Mouse (Mus musculus) kidney, embryonic 15.5 days (tissue): ENCODE measurements around the gene Prcc. TPM values are rescaled to one million over a fixed set of nuclear protein-coding genes. Genes with fewer than 3 reads are reported as not detected.
"Not testable (repeated sequence)": the region's sequence is repeated elsewhere in the genome, so short reads cannot be mapped to it uniquely, and the experiment has no call there.

Experiments
- ATAC-seq: fragments of 200-750 bp; cut with Nextera tagmentation; replicated peaks from 2 replicates; pipeline ENCODE4 v1.8.0; 2017; ENCODE audit warnings: moderate TSS enrichment; ENCODE audit not compliant: low FRiP score
- H3K27ac ChIP-seq: fragments of 300-500 bp; sonication (generic); 2 replicates; pipeline ENCODE4 v1.5.1; 2015; ENCODE audit warnings: mild to moderate bottlenecking, inconsistent platforms
- H3K27me3 ChIP-seq: fragments of 300-500 bp; sonication (generic); 2 replicates; pipeline ENCODE4 v1.6.1; 2015; ENCODE audit warnings: inconsistent platforms
- H3K36me3 ChIP-seq: fragments of 300-500 bp; sonication (generic); 2 replicates; pipeline ENCODE4 v1.6.1; 2015; ENCODE audit warnings: inconsistent platforms
- H3K4me1 ChIP-seq: fragments of 300-500 bp; sonication (generic); 2 replicates; pipeline ENCODE4 v1.6.1; 2015; ENCODE audit warnings: inconsistent platforms
- H3K4me2 ChIP-seq: fragments of 300-500 bp; sonication (generic); 2 replicates; pipeline ENCODE4 v1.6.1; 2015; ENCODE audit warnings: moderate library complexity, mild to moderate bottlenecking, inconsistent platforms
- H3K4me3 ChIP-seq: fragments of 300-500 bp; sonication (generic); replicated peaks from 2 replicates; pipeline ENCODE4 v1.5.1; 2015; ENCODE audit warnings: mild to moderate bottlenecking, inconsistent platforms
- H3K9ac ChIP-seq: fragments of 300-500 bp; sonication (generic); 2 replicates; pipeline ENCODE4 v1.6.1; 2015; ENCODE audit warnings: mild to moderate bottlenecking, inconsistent platforms
- H3K9me3 ChIP-seq: fragments of 300-500 bp; sonication (generic); replicated peaks from 2 replicates; pipeline ENCODE4 v1.6.1; 2016; ENCODE audit warnings: inconsistent platforms
- WGBS: fragments of 180-500 bp; shearing (Covaris S2); methylation state at CpG from one replicate; pipeline ENCODE4 v1.1.7; 2015; ENCODE audit warnings: mixed read lengths; 5-methylcytosine and 5-hydroxymethylcytosine counted together
- polyA plus RNA-seq: library from polyadenylated mRNA; unstranded; fragments of >200 nt; fragmentation: Nextera tagmentation; extraction: Ambion mirVana; gene quantifications from 2 replicates; pipeline ENCODE4 v1.2.1, GENCODE M21; 2015

Prcc gene
- polyA plus RNA-seq, 1 experiment from 2014 or later: 16.1 TPM

- H3K27ac ChIP-seq, ATAC-seq, H3K9ac ChIP-seq, H3K4me2 ChIP-seq, H3K27me3 ChIP-seq, H3K36me3 ChIP-seq, H3K4me3 ChIP-seq, H3K9me3 ChIP-seq, H3K4me1 ChIP-seq: not testable (repeated sequence)
- WGBS: 73% methylated on average over 6 of the region's 6 CpGs
Measured at GRCm38 (mm10) chr3:87901959-87902358, 16.6 kb upstream of the Prcc start.

GRCm38 (mm10) chr3:87901036-87901624 is 15.7 kb upstream of the Prcc start:
- no peak for ATAC-seq
- Histone ChIP-seq H3K9me3 (no peaks in the 10 kb centered on the region), H3K9ac (no peak overlapping the region), H3K4me2 (no peak overlapping the region), H3K27me3 (no peaks in the 10 kb centered on the region), H3K4me3 (no peak overlapping the region), H3K27ac (no peak overlapping the region), H3K4me1 (0 out of 2 replicates have a peak, but pooled peaks cover 4% of the 10 kb centered on the region), H3K36me3 (no peaks in the 10 kb centered on the region)
- 58% methylated on average over 1 of the region's 1 CpGs for WGBS

DNA sequence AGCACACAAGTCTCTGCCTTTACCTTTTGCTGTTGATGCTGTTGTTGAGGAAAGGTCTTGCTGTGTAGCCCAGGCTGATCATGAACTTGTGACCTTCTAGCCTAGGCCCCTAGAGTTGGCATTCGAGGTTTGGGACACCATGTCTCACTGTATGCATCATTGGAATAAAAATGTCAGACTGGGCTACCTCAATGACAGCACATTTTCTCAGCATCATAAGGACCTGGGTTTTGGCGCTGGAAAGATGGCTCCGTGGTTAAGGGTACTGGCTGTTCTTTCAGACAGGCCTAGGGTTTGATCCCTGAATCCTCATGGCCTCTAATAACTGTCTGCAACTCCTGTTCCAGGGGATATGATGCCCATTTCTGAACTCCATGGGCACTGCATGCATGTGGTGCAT is 14.4 kb upstream of the Prcc start:
- ATAC-seq: no peak
- Histone ChIP-seq H3K4me3 (no peak overlapping the region), H3K27ac (no peak overlapping the region), H3K27me3 (no peaks in the 10 kb centered on the region), H3K9ac (no peak overlapping the region), H3K4me1 (no peaks in the 10 kb centered on the region), H3K9me3 (no peaks in the 10 kb centered on the region), H3K4me2 (no peak overlapping the region), H3K36me3 (no peaks in the 10 kb centered on the region)
- 75% methylated on average over 3 of the region's 3 CpGs for WGBS

DNA sequence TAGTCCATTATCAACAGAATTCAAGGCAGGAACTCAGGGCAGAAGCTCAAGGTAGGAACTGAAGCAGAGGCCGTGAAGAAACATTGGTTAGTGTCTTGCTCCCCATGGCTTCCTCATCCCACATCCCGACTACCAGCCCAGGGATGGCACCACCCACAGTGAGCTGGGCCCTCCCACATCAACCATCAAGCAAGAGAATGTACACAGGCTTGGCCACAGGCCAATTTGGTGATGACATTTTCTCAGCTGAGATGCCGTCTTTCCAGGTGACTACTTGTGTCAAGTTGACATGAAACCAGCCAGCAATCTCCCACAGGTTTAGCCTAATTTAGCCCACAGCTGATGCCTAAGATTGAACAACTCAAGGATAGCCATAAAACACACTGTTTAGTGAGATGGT is 13.9 kb upstream of the Prcc start:
- Histone ChIP-seq H3K9me3 (no peaks in the 10 kb centered on the region), H3K27me3 (no peaks in the 10 kb centered on the region), H3K27ac (no peak overlapping the region), H3K4me2 (no peak overlapping the region), H3K36me3 (no peaks in the 10 kb centered on the region), H3K9ac (no peak overlapping the region), H3K4me1 (no peaks in the 10 kb centered on the region), H3K4me3 (no peak overlapping the region)
- no peak for ATAC-seq
- 59% methylated on average over 3 of the region's 3 CpGs for WGBS

- Histone ChIP-seq H3K4me1 (no peaks in the 10 kb centered on the region), H3K4me3 (no peak overlapping the region), H3K36me3 (no peaks in the 10 kb centered on the region), H3K27me3 (no peaks in the 10 kb centered on the region), H3K9me3 (no peaks in the 10 kb centered on the region; the same call in 1 of the 2 replicates), H3K4me2 (no peak overlapping the region), H3K27ac (no peak overlapping the region), H3K9ac (no peak overlapping the region)
- no peak for ATAC-seq
- 79% methylated on average over 3 of the region's 3 CpGs for WGBS
Measured at GRCm38 (mm10) chr3:87893367-87893905, 8.0 kb upstream of the Prcc start.

DNA sequence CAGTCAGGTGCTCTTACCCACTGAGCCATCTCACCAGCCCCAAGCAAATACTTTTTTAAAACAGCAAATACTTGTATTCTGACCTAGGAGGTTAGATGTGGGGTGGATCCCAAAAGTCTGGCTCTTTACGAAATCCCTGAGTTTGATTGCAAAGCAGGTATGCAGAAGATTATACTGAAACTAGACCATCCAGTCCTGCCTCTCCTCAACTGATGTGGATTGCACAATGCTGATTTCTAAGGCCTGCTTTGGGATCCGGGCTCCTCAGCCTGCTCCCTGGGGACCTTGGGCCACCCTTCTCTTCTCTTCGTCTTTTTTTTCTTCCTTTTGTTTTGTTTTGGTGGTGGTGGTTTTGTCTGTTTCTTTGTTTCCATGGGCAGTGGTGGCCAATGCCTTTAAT is 6.1 kb upstream of the Prcc start:
- no peak overlapping the region for H3K9ac ChIP-seq
- H3K27ac ChIP-seq: no peak overlapping the region
- H3K4me3 ChIP-seq: no peak overlapping the region
- H3K9me3 ChIP-seq: no peaks in the 10 kb centered on the region; the same call in 1 of the 2 replicates
- H3K36me3 ChIP-seq: no peaks in the 10 kb centered on the region
- WGBS: 64% methylated on average over 3 of the region's 3 CpGs
- no peaks in the 10 kb centered on the region for H3K27me3 ChIP-seq
- H3K4me1 ChIP-seq: 0 out of 2 replicates have a peak, but pooled peaks cover under 1% of the 10 kb centered on the region
- H3K4me2 ChIP-seq: no peak overlapping the region
- ATAC-seq: no peak

- peaks cover 19% of the 10 kb centered on the region for H3K4me1 ChIP-seq
- H3K27ac ChIP-seq, H3K9me3 ChIP-seq, ATAC-seq, H3K9ac ChIP-seq, H3K27me3 ChIP-seq, H3K36me3 ChIP-seq, H3K4me3 ChIP-seq, H3K4me2 ChIP-seq: not testable (repeated sequence)
- 88% methylated on average over 4 of the region's 4 CpGs for WGBS
Measured at GRCm38 (mm10) chr3:87887400-87887799, 2.0 kb upstream of the Prcc start.

- H3K4me2 ChIP-seq: peak overlapping the region; percentile 65
- 0 out of 2 replicates have a peak overlapping the region, but pooled peaks have one; percentile 4 for H3K9ac ChIP-seq
- peak overlapping the region; percentile 97 for H3K4me3 ChIP-seq
- H3K9me3 ChIP-seq: no peaks in the 10 kb centered on the region; the same call in 1 of the 2 replicates
- H3K4me1 ChIP-seq: peaks cover 19% of the 10 kb centered on the region
- H3K27me3 ChIP-seq: no peaks in the 10 kb centered on the region
- 84% methylated on average over 6 of the region's 6 CpGs for WGBS
- H3K36me3 ChIP-seq: peaks cover 1% of the 10 kb centered on the region; the same call in 1 of the 2 replicates
- no peak for ATAC-seq
- 0 out of 2 replicates have a peak overlapping the region, but pooled peaks have one; percentile 45 for H3K27ac ChIP-seq
Measured at GRCm38 (mm10) chr3:87886416-87886815, 1.0 kb upstream of the Prcc start.

DNA sequence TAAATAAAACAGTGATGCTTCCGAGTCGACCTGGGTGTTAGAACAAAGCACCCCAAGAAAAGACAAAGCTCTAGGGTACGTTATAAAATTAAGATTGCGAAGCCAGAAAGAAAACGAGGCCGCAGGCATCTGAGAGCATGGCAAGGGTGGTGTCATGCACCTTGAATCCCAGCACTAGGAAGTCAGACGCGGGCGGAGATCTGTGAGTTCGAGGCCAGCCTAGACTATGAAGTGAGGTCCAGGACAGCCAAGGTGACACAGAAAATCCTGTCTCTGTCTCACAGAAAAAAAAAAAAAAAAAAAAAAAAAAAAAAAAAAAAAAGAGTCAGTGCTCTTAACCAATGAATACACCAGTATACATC is 577 bp upstream of the Prcc start:
- Histone ChIP-seq H3K9ac (peak overlapping the region; percentile 33; the same call in 1 of the 2 replicates), H3K4me1 (peaks cover 19% of the 10 kb centered on the region), H3K27ac (peak overlapping the region; percentile 45; the same call in 1 of the 2 replicates), H3K4me2 (peak overlapping the region; percentile 65), H3K4me3 (peak overlapping the region; percentile 97), H3K27me3 (no peaks in the 10 kb centered on the region), H3K36me3 (peaks cover 6% of the 10 kb centered on the region; the same call in 1 of the 2 replicates), H3K9me3 (no peaks in the 10 kb centered on the region; the same call in 1 of the 2 replicates)
- peak; percentile 19 for ATAC-seq
- 13% methylated on average over 10 of the region's 10 CpGs for WGBS

- ATAC-seq: peak; percentile 38
- under 1% methylated on average over 27 of the region's 28 CpGs for WGBS
- H3K9me3 ChIP-seq: no peaks in the 10 kb centered on the region; the same call in 1 of the 2 replicates
- H3K36me3 ChIP-seq: peaks cover 18% of the 10 kb centered on the region
- H3K4me3 ChIP-seq: peak overlapping the region; percentile 97
- H3K27me3 ChIP-seq: no peaks in the 10 kb centered on the region
- H3K4me2 ChIP-seq: peak overlapping the region; percentile 76
- H3K9ac ChIP-seq: peak overlapping the region; percentile 93
- peaks cover 19% of the 10 kb centered on the region for H3K4me1 ChIP-seq
- peak overlapping the region; percentile 92 for H3K27ac ChIP-seq
Measured at GRCm38 (mm10) chr3:87884708-87885251, 628 bp downstream of the Prcc start.

DNA sequence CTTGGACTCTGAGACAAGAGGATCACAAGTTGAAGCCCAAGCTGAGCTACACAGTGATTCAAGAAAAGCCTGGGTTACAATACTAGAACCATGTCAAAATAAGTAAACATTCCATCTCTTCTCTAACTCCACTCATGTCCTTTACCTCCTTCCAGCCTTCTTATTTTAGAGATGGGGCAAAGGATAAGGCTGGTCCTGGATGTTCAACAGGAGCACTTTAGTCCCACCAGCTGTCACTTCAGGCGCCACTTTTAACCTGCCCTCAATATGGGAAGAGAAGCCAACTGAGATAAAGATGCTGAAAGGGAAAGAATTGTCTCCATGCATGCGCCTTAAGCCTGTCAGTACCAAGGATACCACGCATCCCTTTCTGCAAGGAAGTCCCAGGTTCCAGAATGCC is 1.1 kb downstream of the Prcc start:
- Histone ChIP-seq H3K27ac (peak overlapping the region; percentile 92), H3K9ac (peak overlapping the region; percentile 93), H3K4me2 (peak overlapping the region; percentile 76), H3K4me1 (peaks cover 19% of the 10 kb centered on the region), H3K27me3 (no peaks in the 10 kb centered on the region), H3K4me3 (peak overlapping the region; percentile 97), H3K36me3 (peaks cover 20% of the 10 kb centered on the region), H3K9me3 (no peaks in the 10 kb centered on the region; the same call in 1 of the 2 replicates)
- WGBS: under 1% methylated on average over 3 of the region's 3 CpGs
- no peak for ATAC-seq

GRCm38 (mm10) chr3:87877730-87878129 is 7.7 kb downstream of the Prcc start:
- no peak for ATAC-seq
- no peaks in the 10 kb centered on the region for H3K27me3 ChIP-seq
- H3K4me1 ChIP-seq: no peaks in the 10 kb centered on the region
- H3K9ac ChIP-seq: no peak overlapping the region
- H3K4me2 ChIP-seq: no peak overlapping the region
- peaks cover 62% of the 10 kb centered on the region for H3K36me3 ChIP-seq
- no peak overlapping the region for H3K4me3 ChIP-seq
- H3K27ac ChIP-seq: no peak overlapping the region
- WGBS: 86% methylated on average over 4 of the region's 4 CpGs
- H3K9me3 ChIP-seq: no peaks in the 10 kb centered on the region
